Mouse (Mus musculus) megakaryocyte, embryonic 14.5 days (primary cell): ENCODE measurements around the gene Dclk3. TPM values are rescaled to one million over a fixed set of nuclear protein-coding genes. Genes with fewer than 3 reads are reported as not detected.
A peak's percentile ranks its signal among the peaks of the same experiment; 100 is the strongest.

Experiments used
- H3K27me3 ChIP-seq: replicated peaks from 2 replicates; pipeline ENCODE3; 2012; ENCODE audit warnings: inconsistent platforms
- H3K36me3 ChIP-seq: replicated peaks from 2 replicates; pipeline ENCODE3; 2012; ENCODE audit warnings: low read length, inconsistent platforms, mixed read lengths
- H3K4me1 ChIP-seq: 2 replicates; pipeline ENCODE4 v1.6.1; 2012; ENCODE audit warnings: inconsistent platforms
- H3K4me3 ChIP-seq: replicated peaks from 2 replicates; pipeline ENCODE3; 2012; ENCODE audit warnings: moderate library complexity, mild to moderate bottlenecking, inconsistent platforms
- H3K9me3 ChIP-seq: 2 replicates; pipeline ENCODE4 v1.6.1; 2012; ENCODE audit warnings: inconsistent platforms
- FLI1 ChIP-seq: IDR thresholded peaks from 2 replicates; pipeline ENCODE4 v1.6.1; 2012; ENCODE audit warnings: low read length, inconsistent platforms, mixed read lengths
- GATA1 ChIP-seq: IDR thresholded peaks from 3 replicates; pipeline ENCODE4 v1.6.1; 2012; ENCODE audit warnings: mixed read lengths, low read length, inconsistent platforms, borderline replicate concordance
- polyA plus RNA-seq: library from polyadenylated mRNA; stranded (reverse); fragments of >175 nt; gene quantifications from 2 replicates; pipeline ENCODE4 v1.2.3, GENCODE M21; 2012; ENCODE audit warnings: low replicate concordance; ENCODE audit not compliant: insufficient read depth

Dclk3 gene
- polyA plus RNA-seq, 1 experiment = not detected

DNA sequence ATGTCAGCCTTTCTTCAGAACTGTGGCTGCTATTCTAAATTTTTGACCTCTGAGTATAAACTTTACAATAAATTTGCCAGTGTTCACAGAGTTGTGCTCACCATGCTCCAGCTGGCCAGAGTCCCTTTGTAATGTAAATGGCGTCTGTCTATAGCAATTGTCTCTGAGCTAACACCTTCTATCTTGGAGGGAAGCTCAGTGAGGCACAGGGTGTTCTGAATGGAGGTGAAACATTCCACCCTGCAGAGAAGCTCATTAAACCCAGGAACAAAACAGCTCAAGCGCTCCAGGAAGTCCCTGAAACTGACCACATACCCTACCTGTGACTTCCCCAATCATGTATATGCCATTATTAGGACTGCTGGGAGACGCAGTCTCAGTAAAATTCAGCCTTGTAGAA, 67.2 kb downstream of the Dclk3 start:
- TF ChIP-seq GATA1 (no peak), FLI1 (no peak)
- H3K4me1 ChIP-seq = no peaks in the 10 kb centered on the region
- H3K27me3 ChIP-seq = no peaks in the 10 kb centered on the region
- no peak overlapping the region for H3K4me3 ChIP-seq
- no peaks in the 10 kb centered on the region for H3K36me3 ChIP-seq
- peaks cover 6% of the 10 kb centered on the region; the same call in 1 of the 2 replicates for H3K9me3 ChIP-seq

DNA sequence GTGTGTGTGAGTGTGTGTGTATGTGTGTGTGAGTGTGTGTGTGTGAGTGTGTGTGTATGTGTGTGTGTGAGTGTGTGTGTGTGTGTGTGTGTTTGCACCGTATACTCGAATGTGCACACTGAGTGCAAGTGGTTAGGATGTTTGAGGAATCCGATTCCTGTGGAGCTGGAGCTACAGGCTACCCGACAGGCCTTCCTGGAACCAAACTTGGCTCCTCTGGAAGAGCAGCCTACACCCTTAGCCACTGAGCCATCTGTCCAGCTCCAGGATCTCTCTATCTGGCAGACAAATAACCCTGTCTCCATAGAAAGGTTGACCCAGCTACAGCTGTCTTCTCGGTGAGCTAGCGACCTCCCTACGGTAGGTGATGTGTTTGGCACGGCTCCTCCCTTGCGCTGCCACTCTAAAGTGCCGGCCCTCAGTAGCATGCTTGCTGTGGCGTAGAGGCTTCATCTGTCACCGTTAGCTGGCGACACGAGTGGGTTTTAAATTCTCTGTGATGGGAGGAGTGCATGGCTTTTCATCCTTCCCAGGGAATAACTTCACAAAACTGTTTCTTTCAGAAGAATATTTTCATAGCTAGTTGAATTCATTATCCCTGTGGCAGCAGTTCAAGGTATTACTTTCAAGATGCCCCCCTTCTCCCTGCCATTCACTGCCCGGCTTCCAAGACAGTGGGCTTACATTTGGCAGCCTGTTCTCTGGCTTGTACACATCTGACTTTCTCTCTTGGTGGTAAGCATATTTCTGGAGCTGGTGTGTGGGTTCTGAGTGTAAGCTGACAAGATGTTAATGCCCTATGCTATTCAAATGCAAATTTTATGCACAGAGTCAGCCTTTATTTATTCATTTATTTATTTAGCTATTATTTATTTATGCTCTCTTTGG, 75.9 kb downstream of the Dclk3 start:
- Histone ChIP-seq H3K9me3 (peaks cover 3% of the 10 kb centered on the region; the same call in 1 of the 2 replicates), H3K4me1 (no peaks in the 10 kb centered on the region), H3K36me3 (no peaks in the 10 kb centered on the region), H3K4me3 (no peak overlapping the region), H3K27me3 (no peaks in the 10 kb centered on the region)
- no peak for TF ChIP-seq GATA1

DNA sequence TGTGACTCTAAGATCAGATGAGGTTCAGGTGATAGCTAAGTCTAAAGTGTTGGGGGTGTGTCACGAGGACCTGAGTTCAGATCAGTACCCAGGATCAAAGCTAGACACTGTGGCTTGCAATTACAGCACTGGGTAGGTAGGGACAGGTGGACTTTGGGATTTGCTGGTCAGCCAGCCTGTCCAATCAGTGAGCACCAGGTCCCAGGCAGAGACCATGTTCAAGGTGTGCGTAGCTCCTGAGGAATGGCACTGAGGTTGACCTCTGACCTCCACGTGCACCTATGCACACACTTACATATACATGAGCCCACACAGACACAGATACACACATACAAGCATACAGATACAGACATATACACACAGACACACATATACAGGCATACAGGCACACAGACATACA, 76.7 kb downstream of the Dclk3 start:
- TF ChIP-seq FLI1 (no peak), GATA1 (no peak)
- Histone ChIP-seq H3K36me3 (no peaks in the 10 kb centered on the region), H3K27me3 (no peaks in the 10 kb centered on the region), H3K9me3 (peaks cover 3% of the 10 kb centered on the region; the same call in 1 of the 2 replicates), H3K4me3 (peak overlapping the region; percentile 42), H3K4me1 (no peaks in the 10 kb centered on the region)

DNA sequence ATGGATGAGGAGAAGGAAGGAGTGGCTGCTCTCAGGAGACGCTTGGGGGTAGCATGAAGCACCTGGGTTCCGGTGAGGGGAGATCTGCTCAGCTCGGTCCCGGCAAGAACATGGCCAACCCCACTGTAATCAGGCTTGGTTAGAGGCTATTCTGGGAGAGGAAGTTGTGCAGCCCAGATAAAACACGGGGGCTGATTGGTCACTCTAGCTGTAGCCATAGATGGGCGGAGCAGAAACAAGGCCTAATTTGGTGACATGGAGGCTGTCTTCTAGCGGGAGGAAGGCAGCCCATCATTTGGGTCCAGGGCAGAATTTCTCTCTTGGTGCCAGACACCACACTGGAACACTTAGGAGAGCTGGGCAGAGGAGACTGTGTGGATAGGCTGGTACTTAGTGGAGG, 83.3 kb downstream of the Dclk3 start:
- peaks cover 10% of the 10 kb centered on the region for H3K9me3 ChIP-seq
- no peaks in the 10 kb centered on the region for H3K36me3 ChIP-seq
- no peak for TF ChIP-seq GATA1
- TF ChIP-seq FLI1 = no peak
- no peaks in the 10 kb centered on the region for H3K4me1 ChIP-seq
- no peaks in the 10 kb centered on the region for H3K27me3 ChIP-seq
- no peak overlapping the region for H3K4me3 ChIP-seq

DNA sequence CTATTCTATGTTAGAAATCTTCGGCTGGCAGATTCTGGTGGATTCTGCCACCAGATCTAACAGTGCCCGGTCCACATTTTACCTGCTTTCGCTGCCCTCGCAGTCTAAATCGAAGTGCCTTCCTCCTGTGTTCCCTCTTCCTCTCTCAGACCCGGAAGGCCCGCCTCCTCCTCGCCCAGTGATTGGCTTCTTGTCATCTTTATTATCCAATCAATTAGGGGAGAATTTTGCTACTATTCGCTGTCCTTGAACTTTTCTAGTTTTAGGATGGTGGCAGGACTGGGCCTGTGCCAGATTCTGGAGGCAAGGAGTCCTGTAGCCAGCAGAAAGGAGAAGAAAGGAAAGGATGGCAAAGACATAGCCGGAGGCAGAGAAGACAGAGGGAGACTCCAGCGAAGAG, 84.2 kb downstream of the Dclk3 start:
- Histone ChIP-seq H3K36me3 (no peaks in the 10 kb centered on the region), H3K4me1 (no peaks in the 10 kb centered on the region), H3K27me3 (no peaks in the 10 kb centered on the region), H3K9me3 (peaks cover 10% of the 10 kb centered on the region), H3K4me3 (no peak overlapping the region)
- TF ChIP-seq FLI1 (no peak), GATA1 (no peak)

DNA sequence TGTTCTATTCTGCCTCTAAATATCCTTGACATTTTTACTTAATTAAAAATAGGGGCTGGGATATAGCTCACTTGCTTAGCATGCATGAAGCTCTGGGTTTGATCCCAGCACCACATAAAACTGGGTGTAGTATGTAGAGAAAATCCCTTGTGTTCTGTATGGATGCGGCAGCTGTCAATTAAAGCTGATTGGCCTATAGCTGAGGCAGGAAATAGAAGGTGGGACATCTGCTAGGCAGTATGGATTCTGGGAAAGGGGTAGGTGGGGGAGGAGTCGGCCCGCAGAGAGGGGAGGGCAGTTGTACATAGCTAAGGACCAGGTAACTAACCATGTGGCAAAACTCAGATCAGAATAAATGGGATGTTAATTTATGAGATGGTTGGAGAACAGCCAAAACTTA, 85.0 kb downstream of the Dclk3 start:
- Histone ChIP-seq H3K36me3 (no peaks in the 10 kb centered on the region), H3K27me3 (no peaks in the 10 kb centered on the region), H3K9me3 (peaks cover 10% of the 10 kb centered on the region), H3K4me1 (no peaks in the 10 kb centered on the region), H3K4me3 (no peak overlapping the region)
- TF ChIP-seq GATA1 (no peak), FLI1 (no peak)

DNA sequence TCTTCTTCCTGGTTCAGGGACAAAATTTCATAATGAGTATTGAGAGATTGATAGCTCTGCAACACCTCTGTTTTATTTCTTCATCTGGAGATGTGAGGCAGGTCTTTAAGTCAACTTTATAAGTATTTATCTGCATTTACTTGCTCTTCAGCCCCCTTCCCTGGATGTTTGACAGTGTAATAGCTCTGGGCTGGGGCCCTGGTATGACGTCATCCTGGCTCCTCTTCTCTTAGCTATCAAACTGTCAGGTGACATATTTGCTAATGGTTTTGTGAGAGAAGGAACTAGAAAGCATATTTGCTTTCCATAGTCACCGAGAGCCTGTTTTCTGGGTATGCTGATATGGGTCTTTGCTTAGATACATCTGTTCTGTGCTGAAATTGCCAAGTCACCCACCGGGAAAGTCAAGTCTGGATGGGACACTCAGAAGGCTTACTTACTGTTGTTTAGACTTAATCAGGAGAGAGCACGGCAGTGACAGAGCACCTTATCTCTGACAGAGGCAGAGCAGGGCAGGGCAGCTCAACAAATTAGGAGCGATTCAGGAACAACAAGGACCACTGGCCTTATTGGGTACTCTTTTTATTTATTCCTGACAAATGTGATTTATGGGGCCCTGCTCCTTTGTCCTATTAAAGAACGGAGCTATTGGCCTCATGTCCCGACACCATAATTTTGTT, 96.0 kb downstream of the Dclk3 start:
- Histone ChIP-seq H3K9me3 (peaks cover 9% of the 10 kb centered on the region; the same call in 1 of the 2 replicates), H3K4me3 (no peak overlapping the region), H3K4me1 (no peaks in the 10 kb centered on the region), H3K27me3 (no peaks in the 10 kb centered on the region), H3K36me3 (no peaks in the 10 kb centered on the region)
- TF ChIP-seq FLI1 = no peak
- no peak for TF ChIP-seq GATA1

DNA sequence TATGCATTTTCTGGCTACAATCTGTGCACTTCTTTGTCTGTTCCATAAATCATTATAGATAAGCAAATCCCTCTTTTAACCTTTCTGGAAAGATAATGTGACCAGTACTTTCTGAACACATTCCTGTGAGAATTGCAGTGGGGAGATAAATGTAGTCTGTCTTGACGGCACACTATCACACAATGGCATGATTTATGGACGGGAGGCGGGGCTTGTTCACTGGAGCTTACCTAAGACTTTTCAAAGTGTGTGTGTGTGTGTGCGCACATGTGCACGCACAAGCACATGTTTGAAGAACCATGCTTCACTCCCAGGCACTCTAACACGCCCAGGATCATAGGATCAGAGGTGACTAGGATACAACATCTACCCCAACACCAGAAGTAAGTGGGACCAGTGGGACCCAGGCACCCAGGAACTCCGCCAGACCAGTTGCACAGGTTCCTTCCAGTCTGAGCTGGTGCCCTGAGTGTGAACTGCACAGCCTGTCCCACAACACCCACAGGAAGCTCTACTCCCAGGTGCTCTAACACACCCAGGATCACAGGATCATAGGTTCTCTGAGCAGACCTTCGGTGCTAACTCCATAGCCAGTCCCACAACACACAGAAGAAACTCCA, 96.7 kb downstream of the Dclk3 start:
- H3K4me1 ChIP-seq = no peaks in the 10 kb centered on the region
- no peaks in the 10 kb centered on the region for H3K27me3 ChIP-seq
- TF ChIP-seq FLI1 = no peak
- no peak for TF ChIP-seq GATA1
- peaks cover 9% of the 10 kb centered on the region; the same call in 1 of the 2 replicates for H3K9me3 ChIP-seq
- H3K36me3 ChIP-seq = no peaks in the 10 kb centered on the region
- no peak overlapping the region for H3K4me3 ChIP-seq

Other genes starting within 250 kb of the Dclk3 start
- gene Mlh1, start 167.3 kb upstream of the Dclk3 start, polyA plus RNA-seq = 5.7 and 10.8 TPM in 2 replicates
- gene Epm2aip1, start 167.2 kb upstream of the Dclk3 start, polyA plus RNA-seq = 0.41 TPM in 1 of 2 replicates, not detected in the other
- gene Trank1, start 127.3 kb upstream of the Dclk3 start, polyA plus RNA-seq = not detected in 2 replicates